Mouse (Mus musculus): Measurements from ENCODE around the gene Cd180. TPM values are rescaled to one million over a fixed set of nuclear protein-coding genes. Genes with fewer than 3 reads are reported as not detected.

The Cd180 gene
- polyA plus RNA-seq, 1 experiment, result 3.9 TPM

GRCm38 (mm10) chr13:102664041-102664440, 29.3 kb upstream of the Cd180 start:
- no peak overlapping the region for H3K4me3 ChIP-seq (replicated peaks; ENCODE audit: extremely low read depth, low read depth, low read length)
- DNase-seq, result no peak
- peaks cover 2% of the 10 kb centered on the region; the same call in 1 of the 2 replicates for H3K4me1 ChIP-seq (ENCODE audit: control insufficient read depth, insufficient read depth, low read length)
- 49% methylated on average over 6 of the region's 6 CpGs for WGBS
- TF ChIP-seq POLR2A (IDR thresholded peaks at IDR 0.05; ENCODE audit: borderline replicate concordance, extremely low read depth, low read depth, low read length), result no peak
- TF ChIP-seq CTCF (IDR thresholded peaks at IDR 0.05; ENCODE audit: insufficient read depth, low read length), result no peak

DNA sequence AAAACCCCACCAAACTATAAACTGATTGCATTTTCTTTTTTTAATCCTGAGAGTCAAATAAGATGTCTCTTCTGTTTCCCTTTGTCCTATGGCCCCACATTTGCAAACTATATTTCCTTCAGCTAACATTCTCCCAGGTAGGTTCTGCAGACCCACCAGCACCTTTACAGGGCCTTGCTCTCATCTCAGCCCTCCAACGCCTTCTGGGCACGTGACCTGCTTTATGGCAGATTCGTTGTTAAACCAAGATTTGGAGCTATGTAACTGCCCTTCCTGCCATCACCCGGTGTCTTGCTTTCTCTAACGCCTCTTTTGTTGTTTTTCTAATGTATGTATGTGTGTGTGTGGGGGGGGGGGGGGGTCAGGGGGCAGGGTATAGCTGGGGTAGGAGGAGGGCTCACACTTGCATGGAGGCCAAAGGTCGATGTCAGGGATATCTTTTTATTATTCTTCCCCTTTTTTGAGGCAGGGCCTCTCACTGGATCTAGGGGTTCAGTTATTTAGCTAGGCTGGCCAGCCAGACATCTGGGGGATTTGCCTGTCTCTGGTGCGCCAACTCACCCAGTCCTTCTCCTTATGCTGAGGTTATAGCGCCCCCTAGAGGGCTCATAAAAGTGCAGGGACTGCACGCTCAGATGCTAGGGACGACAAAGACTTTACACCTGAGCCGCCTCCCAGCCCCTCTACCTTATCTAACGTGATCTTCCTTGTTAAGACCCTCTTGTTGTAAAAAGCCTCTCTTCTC, 28.3 kb upstream of the Cd180 start:
- WGBS, result 50% methylated on average over 12 of the region's 12 CpGs
- peak; percentile 27 for DNase-seq
- no peak overlapping the region for H3K4me3 ChIP-seq (replicated peaks; ENCODE audit: extremely low read depth, low read depth, low read length)

GRCm38 (mm10) chr13:102665588-102666232, 27.6 kb upstream of the Cd180 start:
- TF ChIP-seq CTCF (IDR thresholded peaks at IDR 0.05; ENCODE audit: insufficient read depth, low read length) (no peak), POLR2A (IDR thresholded peaks at IDR 0.05; ENCODE audit: borderline replicate concordance, extremely low read depth, low read depth, low read length) (no peak)
- DNase-seq, result no peak
- Histone ChIP-seq H3K4me3 (replicated peaks; ENCODE audit: extremely low read depth, low read depth, low read length) (no peak overlapping the region), H3K4me1 (ENCODE audit: control insufficient read depth, insufficient read depth, low read length) (peaks cover 2% of the 10 kb centered on the region; the same call in 1 of the 2 replicates)
- WGBS, result 39% methylated on average over 18 of the region's 18 CpGs

More for the DNA sequence above, 28.3 kb upstream of the Cd180 start:
- H3K4me1 ChIP-seq (ENCODE audit: control insufficient read depth, insufficient read depth, low read length), result peaks cover 2% of the 10 kb centered on the region; the same call in 1 of the 2 replicates
- TF ChIP-seq POLR2A (IDR thresholded peaks at IDR 0.05; ENCODE audit: borderline replicate concordance, extremely low read depth, low read depth, low read length), result no peak
- TF ChIP-seq CTCF (IDR thresholded peaks at IDR 0.05; ENCODE audit: insufficient read depth, low read length), result peak; percentile 67

- peaks cover 2% of the 10 kb centered on the region; the same call in 1 of the 2 replicates for H3K4me1 ChIP-seq (ENCODE audit: control insufficient read depth, insufficient read depth, low read length)
- DNase-seq, result no peak
- 71% methylated on average over 12 of the region's 12 CpGs for WGBS
- H3K4me3 ChIP-seq (replicated peaks; ENCODE audit: extremely low read depth, low read depth, low read length), result no peak overlapping the region
- TF ChIP-seq CTCF (IDR thresholded peaks at IDR 0.05; ENCODE audit: insufficient read depth, low read length) (no peak), POLR2A (IDR thresholded peaks at IDR 0.05; ENCODE audit: borderline replicate concordance, extremely low read depth, low read depth, low read length) (no peak)
These were observed 27.1 kb upstream of the Cd180 start for GRCm38 (mm10) chr13:102666233-102666614.

DNA sequence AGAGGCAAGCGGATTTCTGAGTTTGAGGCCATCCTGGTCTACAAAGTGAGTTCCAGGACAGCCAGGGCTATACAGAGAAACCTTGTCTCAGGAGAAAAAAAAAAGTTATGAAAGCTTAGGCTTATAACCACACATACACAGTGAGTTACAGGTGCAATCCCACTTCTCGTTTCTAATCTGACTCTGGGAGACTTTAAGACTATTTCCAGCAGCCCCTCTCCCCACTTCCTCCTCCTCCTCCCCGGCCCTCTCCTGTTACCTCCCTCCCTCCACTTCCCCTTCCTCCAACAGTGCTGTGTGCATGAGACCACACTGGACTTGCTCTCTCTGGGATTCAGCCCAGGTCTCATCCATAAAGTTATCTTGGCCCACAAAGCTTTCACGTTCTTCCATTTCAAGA, 26.6 kb upstream of the Cd180 start:
- Histone ChIP-seq H3K4me3 (replicated peaks; ENCODE audit: extremely low read depth, low read depth, low read length) (no peak overlapping the region), H3K4me1 (ENCODE audit: control insufficient read depth, insufficient read depth, low read length) (peaks cover 2% of the 10 kb centered on the region; the same call in 1 of the 2 replicates)
- no peak for DNase-seq
- no peak for TF ChIP-seq POLR2A (IDR thresholded peaks at IDR 0.05; ENCODE audit: borderline replicate concordance, extremely low read depth, low read depth, low read length)
- no peak for TF ChIP-seq CTCF (IDR thresholded peaks at IDR 0.05; ENCODE audit: insufficient read depth, low read length)
- 64% methylated on average over 4 of the region's 4 CpGs for WGBS

DNA sequence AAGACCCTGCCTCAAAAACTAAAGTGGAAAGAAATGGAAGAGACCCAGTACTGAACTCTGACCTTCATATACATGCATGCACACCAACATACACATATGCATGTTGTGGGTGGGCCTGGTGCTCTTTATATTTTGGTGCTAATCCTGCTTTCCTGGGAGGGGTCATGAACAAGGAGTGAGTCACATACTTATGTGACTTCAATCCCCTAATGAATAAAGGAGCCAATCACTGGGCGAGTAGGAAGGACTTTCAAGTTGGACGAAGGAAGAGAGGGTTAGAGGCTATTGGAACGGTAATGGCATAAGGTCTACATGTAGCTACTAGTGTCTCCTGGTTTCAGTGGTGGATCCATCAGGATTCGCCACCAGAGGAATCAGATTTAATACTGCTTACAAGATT, 26.0 kb upstream of the Cd180 start:
- Histone ChIP-seq H3K4me1 (ENCODE audit: control insufficient read depth, insufficient read depth, low read length) (peaks cover 2% of the 10 kb centered on the region; the same call in 1 of the 2 replicates), H3K4me3 (replicated peaks; ENCODE audit: extremely low read depth, low read depth, low read length) (no peak overlapping the region)
- WGBS, result 83% methylated on average over 4 of the region's 4 CpGs
- no peak for DNase-seq
- no peak for TF ChIP-seq CTCF (IDR thresholded peaks at IDR 0.05; ENCODE audit: insufficient read depth, low read length)
- TF ChIP-seq POLR2A (IDR thresholded peaks at IDR 0.05; ENCODE audit: borderline replicate concordance, extremely low read depth, low read depth, low read length), result no peak

DNA sequence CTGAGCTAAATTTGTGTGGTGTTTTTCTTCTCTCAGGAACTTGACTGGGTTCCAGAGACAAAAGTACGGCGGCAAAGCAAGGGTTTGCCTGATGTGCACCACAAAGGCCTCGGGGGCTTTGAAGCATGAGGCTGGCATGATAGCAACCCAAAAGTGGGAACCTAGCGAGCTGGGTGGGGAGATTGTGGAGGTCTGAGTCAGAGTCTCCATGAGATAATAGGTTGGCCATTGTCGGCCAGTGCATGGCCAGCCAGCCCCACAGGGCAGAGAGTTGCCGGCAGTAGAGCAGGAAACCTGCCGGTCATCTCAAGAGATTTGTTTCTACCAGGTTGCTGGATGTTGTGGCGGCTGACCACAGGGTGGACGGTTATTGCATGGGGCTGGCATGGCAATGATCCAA, 25.5 kb upstream of the Cd180 start:
- no peak for DNase-seq
- 77% methylated on average over 9 of the region's 9 CpGs for WGBS
- TF ChIP-seq POLR2A (IDR thresholded peaks at IDR 0.05; ENCODE audit: borderline replicate concordance, extremely low read depth, low read depth, low read length) (no peak), CTCF (IDR thresholded peaks at IDR 0.05; ENCODE audit: insufficient read depth, low read length) (no peak)
- Histone ChIP-seq H3K4me1 (ENCODE audit: control insufficient read depth, insufficient read depth, low read length) (peaks cover 2% of the 10 kb centered on the region; the same call in 1 of the 2 replicates), H3K4me3 (replicated peaks; ENCODE audit: extremely low read depth, low read depth, low read length) (no peak overlapping the region)

- no peak for DNase-seq
- no peaks in the 10 kb centered on the region; the same call in 1 of the 2 replicates for H3K4me1 ChIP-seq (ENCODE audit: control insufficient read depth, insufficient read depth, low read length)
- H3K4me3 ChIP-seq (replicated peaks; ENCODE audit: extremely low read depth, low read depth, low read length), result no peak overlapping the region
- TF ChIP-seq CTCF (IDR thresholded peaks at IDR 0.05; ENCODE audit: insufficient read depth, low read length) (no peak), POLR2A (IDR thresholded peaks at IDR 0.05; ENCODE audit: borderline replicate concordance, extremely low read depth, low read depth, low read length) (no peak)
- 73% methylated on average over 6 of the region's 6 CpGs for whole genome bisulfite sequencing
These were observed 24.4 kb upstream of the Cd180 start for GRCm38 (mm10) chr13:102668933-102669332.

GRCm38 (mm10) chr13:102669522-102670256, 23.7 kb upstream of the Cd180 start:
- Histone ChIP-seq H3K4me1 (ENCODE audit: control insufficient read depth, insufficient read depth, low read length) (no peaks in the 10 kb centered on the region; the same call in 1 of the 2 replicates), H3K4me3 (replicated peaks; ENCODE audit: extremely low read depth, low read depth, low read length) (no peak overlapping the region)
- 24% methylated on average over 14 of the region's 14 CpGs for WGBS
- no peak for DNase-seq
- TF ChIP-seq POLR2A (IDR thresholded peaks at IDR 0.05; ENCODE audit: borderline replicate concordance, extremely low read depth, low read depth, low read length) (no peak), CTCF (IDR thresholded peaks at IDR 0.05; ENCODE audit: insufficient read depth, low read length) (no peak)
